Mouse (Mus musculus) forebrain, embryonic 12.5 days (tissue): ENCODE data around the gene Sgcg. TPM values are rescaled to one million over a fixed set of nuclear protein-coding genes. Genes with fewer than 3 reads are reported as not detected.

Source experiments
- ATAC-seq: fragments of 200-750 bp; cut with Nextera tagmentation; 2 replicates; pipeline ENCODE4 v1.8.0; 2017; ENCODE audit warnings: moderate TSS enrichment; ENCODE audit not compliant: low FRiP score
- H3K27ac ChIP-seq: fragments of 300-500 bp; sonication (generic); 2 replicates; pipeline ENCODE4 v1.5.1; 2016; ENCODE audit warnings: mild to moderate bottlenecking
- H3K27me3 ChIP-seq: fragments of 300-500 bp; sonication (generic); 2 replicates; pipeline ENCODE4 v1.6.1; 2016; ENCODE audit warnings: mild to moderate bottlenecking
- H3K36me3 ChIP-seq: fragments of 300-500 bp; sonication (generic); replicated peaks from 2 replicates; pipeline ENCODE4 v1.6.1; 2016; ENCODE audit warnings: mild to moderate bottlenecking
- H3K4me1 ChIP-seq: fragments of 300-500 bp; sonication (generic); 2 replicates; pipeline ENCODE4 v1.6.1; 2016
- H3K4me2 ChIP-seq: fragments of 300-500 bp; sonication (generic); 2 replicates; pipeline ENCODE4 v1.6.1; 2016; ENCODE audit warnings: mild to moderate bottlenecking, moderate library complexity
- H3K4me3 ChIP-seq: fragments of 300-500 bp; sonication (generic); replicated peaks from 2 replicates; pipeline ENCODE4 v1.5.1; 2016; ENCODE audit warnings: mild to moderate bottlenecking
- H3K9ac ChIP-seq: fragments of 300-500 bp; sonication (generic); 2 replicates; pipeline ENCODE4 v1.6.1; 2016; ENCODE audit warnings: mild to moderate bottlenecking
- H3K9me3 ChIP-seq: fragments of 300-500 bp; sonication (generic); 2 replicates; pipeline ENCODE4 v1.6.1; 2016
- WGBS: fragments of 180-500 bp; shearing (Covaris S2); methylation state at CpG from one replicate; pipeline ENCODE4 v1.1.7; 2016; 5-methylcytosine and 5-hydroxymethylcytosine counted together
- polyA plus RNA-seq: library from polyadenylated mRNA; unstranded; fragments of >200 nt; fragmentation: Nextera tagmentation; extraction: Ambion mirVana; gene quantifications from 2 replicates; pipeline ENCODE4 v1.2.1, GENCODE M21; 2016

Sgcg gene
- polyA plus RNA-seq, 1 experiment from 2014 or later = 0.19 TPM

DNA sequence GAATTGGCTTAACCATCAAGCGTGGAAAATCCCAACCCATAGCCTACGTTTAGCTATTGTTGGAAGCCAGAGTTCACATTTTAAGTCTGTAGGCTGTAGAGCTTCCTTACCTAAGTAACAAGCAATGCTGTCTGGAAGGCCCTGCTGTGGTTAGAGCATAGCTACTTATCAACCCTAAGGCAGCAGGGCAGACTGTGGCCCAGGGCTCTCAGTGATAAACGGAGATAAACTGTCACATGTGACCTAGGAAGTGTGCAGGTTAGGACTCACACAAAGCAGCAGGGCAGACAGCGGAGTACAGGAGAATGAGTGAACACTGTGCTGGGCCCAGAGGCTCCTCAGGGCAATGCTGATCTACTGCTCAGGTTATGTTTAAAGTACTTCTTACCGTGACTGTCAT, 28.5 kb downstream of the Sgcg start:
- H3K4me1 ChIP-seq = no peaks in the 10 kb centered on the region
- WGBS = 87% methylated on average over 5 of the region's 5 CpGs

DNA sequence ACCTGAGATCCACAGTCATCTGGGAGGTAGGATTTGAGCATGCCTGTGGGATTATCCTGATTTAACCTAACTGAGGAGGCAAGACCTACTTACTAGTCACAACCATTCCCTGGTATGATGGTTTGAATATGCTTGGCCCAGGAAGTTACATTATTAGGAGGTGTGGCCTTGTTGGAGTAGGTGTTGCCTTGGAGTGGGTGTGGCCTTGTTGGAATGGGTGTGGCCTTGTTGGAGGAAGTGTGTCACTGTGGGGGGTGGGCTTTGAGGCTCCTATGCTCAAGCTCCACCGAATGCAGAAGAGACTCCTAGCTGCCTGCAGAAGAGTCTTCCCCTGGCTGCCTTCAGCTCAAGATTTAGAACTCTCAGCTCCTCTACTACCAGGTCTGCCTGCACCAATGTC, 32.1 kb downstream of the Sgcg start:
- no peak for ATAC-seq
- Histone ChIP-seq H3K27me3 (no peaks in the 10 kb centered on the region), H3K27ac (no peak overlapping the region), H3K4me2 (no peak overlapping the region), H3K4me1 (peaks cover 3% of the 10 kb centered on the region; the same call in 1 of the 2 replicates), H3K36me3 (no peaks in the 10 kb centered on the region), H3K4me3 (no peak overlapping the region), H3K9ac (no peak overlapping the region), H3K9me3 (no peaks in the 10 kb centered on the region)
- WGBS = 73% methylated on average over 1 of the region's 1 CpGs

More for the DNA sequence above, 28.5 kb downstream of the Sgcg start:
- H3K4me2 ChIP-seq = no peak overlapping the region
- H3K9ac ChIP-seq = no peak overlapping the region
- no peaks in the 10 kb centered on the region for H3K36me3 ChIP-seq
- no peak overlapping the region for H3K27ac ChIP-seq
- H3K27me3 ChIP-seq = no peaks in the 10 kb centered on the region
- no peaks in the 10 kb centered on the region for H3K9me3 ChIP-seq
- no peak for ATAC-seq
- H3K4me3 ChIP-seq = no peak overlapping the region

DNA sequence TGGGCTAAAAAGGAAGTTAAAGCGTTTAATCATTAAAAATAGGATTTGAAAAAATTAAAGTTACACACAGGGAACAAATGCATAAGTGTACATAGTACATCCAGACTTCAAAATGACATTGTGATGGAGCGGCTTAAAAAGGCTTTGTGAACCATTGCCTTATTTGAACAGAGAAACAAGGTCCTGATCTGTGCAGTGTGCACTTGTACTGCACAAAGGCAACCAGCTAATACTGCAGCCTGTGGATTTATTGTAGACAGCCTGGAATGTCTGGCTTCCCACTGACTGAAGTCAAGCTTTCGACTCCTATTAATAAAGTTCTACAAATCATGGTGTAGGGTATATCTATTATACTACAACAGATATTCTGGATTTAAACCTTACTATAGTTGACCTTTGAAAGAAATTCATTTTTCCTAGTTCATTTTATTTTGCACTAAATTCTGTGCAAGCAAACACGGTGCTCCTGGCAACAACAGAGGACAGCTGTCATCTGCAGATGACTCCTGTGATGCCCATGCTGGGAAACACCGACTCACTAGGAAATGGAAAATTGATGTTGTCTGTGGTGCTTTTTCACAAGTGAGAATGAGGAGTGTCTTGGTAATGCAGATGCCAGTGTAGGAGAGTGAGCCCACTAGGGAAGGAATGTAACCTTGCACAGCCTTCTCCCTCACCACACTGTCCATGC, 33.8 kb downstream of the Sgcg start:
- no peak overlapping the region for H3K4me2 ChIP-seq
- no peaks in the 10 kb centered on the region for H3K9me3 ChIP-seq
- peaks cover 3% of the 10 kb centered on the region; the same call in 1 of the 2 replicates for H3K4me1 ChIP-seq
- no peak overlapping the region for H3K4me3 ChIP-seq
- H3K27ac ChIP-seq = no peak overlapping the region
- H3K9ac ChIP-seq = no peak overlapping the region
- no peaks in the 10 kb centered on the region for H3K27me3 ChIP-seq
- no peak for ATAC-seq
- no peaks in the 10 kb centered on the region for H3K36me3 ChIP-seq
- 82% methylated on average over 5 of the region's 5 CpGs for WGBS

DNA sequence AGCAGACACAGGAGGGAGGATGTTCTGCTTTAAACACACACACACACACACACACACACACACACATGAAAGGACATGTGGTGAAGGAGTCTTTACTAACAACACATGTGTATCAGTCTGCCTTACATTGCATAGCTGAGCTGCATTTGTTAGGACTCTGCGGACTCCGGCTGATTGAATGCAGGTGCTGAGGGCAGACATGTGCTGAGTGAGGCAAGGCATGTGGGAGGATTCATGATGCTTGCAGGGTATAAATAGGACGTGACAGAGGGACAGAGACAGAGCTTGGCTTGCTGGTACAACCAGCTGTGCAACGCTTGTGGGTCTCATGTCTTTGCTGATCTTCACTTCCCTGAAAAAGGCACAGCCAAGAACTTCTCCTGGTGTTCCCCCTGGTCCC, 34.5 kb downstream of the Sgcg start:
- H3K27me3 ChIP-seq = no peaks in the 10 kb centered on the region
- no peak overlapping the region for H3K9ac ChIP-seq
- no peak overlapping the region for H3K4me2 ChIP-seq
- no peaks in the 10 kb centered on the region for H3K9me3 ChIP-seq
- peaks cover 3% of the 10 kb centered on the region; the same call in 1 of the 2 replicates for H3K4me1 ChIP-seq
- ATAC-seq = no peak
- no peak overlapping the region for H3K4me3 ChIP-seq
- no peaks in the 10 kb centered on the region for H3K36me3 ChIP-seq
- WGBS = 75% methylated on average over 4 of the region's 4 CpGs
- H3K27ac ChIP-seq = no peak overlapping the region

GRCm38 (mm10) chr14:61222506-61222905, 35.8 kb downstream of the Sgcg start:
- Histone ChIP-seq H3K4me1 (peaks cover 3% of the 10 kb centered on the region; the same call in 1 of the 2 replicates), H3K36me3 (no peaks in the 10 kb centered on the region), H3K9ac (no peak overlapping the region), H3K27me3 (no peaks in the 10 kb centered on the region), H3K9me3 (no peaks in the 10 kb centered on the region), H3K4me2 (no peak overlapping the region), H3K4me3 (no peak overlapping the region), H3K27ac (no peak overlapping the region)
- WGBS = 58% methylated on average over 6 of the region's 6 CpGs
- no peak; the same call in 1 of the 2 replicates for ATAC-seq

DNA sequence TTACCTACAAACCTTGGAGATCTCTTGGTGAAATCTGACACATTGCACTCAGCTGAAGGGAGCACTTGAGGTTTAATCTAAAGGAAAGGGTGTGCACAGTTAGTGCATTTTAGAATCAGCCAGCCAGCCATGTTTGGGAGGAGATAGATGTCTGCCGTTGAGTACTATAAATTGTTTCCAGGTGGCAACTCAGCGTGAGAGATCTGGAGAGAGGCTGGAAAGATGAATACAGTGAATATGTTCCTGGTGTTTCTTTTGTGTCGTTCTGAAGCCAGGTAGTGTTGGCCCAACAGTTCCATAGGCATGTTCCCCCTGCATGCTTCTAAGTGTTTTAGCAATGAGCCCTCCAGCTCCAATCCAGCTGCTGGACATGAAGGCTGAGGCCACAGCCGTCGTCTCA, 37.1 kb downstream of the Sgcg start:
- H3K27ac ChIP-seq = no peak overlapping the region
- 87% methylated on average over 5 of the region's 5 CpGs for WGBS
- no peaks in the 10 kb centered on the region for H3K36me3 ChIP-seq
- no peak overlapping the region for H3K4me3 ChIP-seq
- no peak overlapping the region for H3K9ac ChIP-seq
- peaks cover 3% of the 10 kb centered on the region; the same call in 1 of the 2 replicates for H3K4me1 ChIP-seq
- no peaks in the 10 kb centered on the region for H3K9me3 ChIP-seq
- no peak for ATAC-seq
- no peak overlapping the region for H3K4me2 ChIP-seq
- no peaks in the 10 kb centered on the region for H3K27me3 ChIP-seq

- H3K4me2 ChIP-seq = no peak overlapping the region
- no peak overlapping the region for H3K9ac ChIP-seq
- H3K4me1 ChIP-seq = no peaks in the 10 kb centered on the region
- peaks cover 62% of the 10 kb centered on the region for H3K36me3 ChIP-seq
- 94% methylated on average over 6 of the region's 6 CpGs for WGBS
- ATAC-seq = no peak
- H3K9me3 ChIP-seq = no peaks in the 10 kb centered on the region
- no peak overlapping the region for H3K4me3 ChIP-seq
- H3K27me3 ChIP-seq = no peaks in the 10 kb centered on the region
- H3K27ac ChIP-seq = no peak overlapping the region
Observed at GRCm38 (mm10) chr14:61211754-61212153, 46.5 kb downstream of the Sgcg start.

- Histone ChIP-seq H3K9me3 (no peaks in the 10 kb centered on the region), H3K36me3 (peaks cover 79% of the 10 kb centered on the region), H3K27ac (no peak overlapping the region), H3K9ac (no peak overlapping the region), H3K4me2 (no peak overlapping the region), H3K27me3 (no peaks in the 10 kb centered on the region), H3K4me1 (no peaks in the 10 kb centered on the region), H3K4me3 (no peak overlapping the region)
- no peak for ATAC-seq
- WGBS = 96% methylated on average over 5 of the region's 5 CpGs
Observed at GRCm38 (mm10) chr14:61210111-61210510, 48.2 kb downstream of the Sgcg start.

DNA sequence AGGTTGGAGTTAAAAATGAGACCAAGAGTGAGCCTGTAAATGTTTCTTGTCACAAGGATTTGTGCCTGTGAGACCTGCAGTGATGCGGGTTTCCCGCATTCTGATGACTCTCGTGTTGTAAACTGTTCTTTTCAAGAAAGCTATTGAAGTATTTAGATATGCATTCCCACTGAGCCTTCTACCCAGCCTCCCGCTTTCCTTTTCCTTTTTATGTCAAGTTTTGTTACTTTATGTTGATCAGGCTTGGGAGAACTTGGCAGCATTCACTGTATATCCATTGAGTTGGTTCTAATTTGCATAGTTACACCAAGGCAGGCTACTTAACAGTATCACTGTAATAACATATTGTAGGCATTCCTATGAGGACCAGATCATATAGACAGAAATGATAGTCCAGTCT, 63.9 kb downstream of the Sgcg start:
- Histone ChIP-seq H3K4me2 (no peak overlapping the region), H3K27ac (no peak overlapping the region), H3K27me3 (no peaks in the 10 kb centered on the region), H3K9ac (no peak overlapping the region), H3K4me3 (no peak overlapping the region), H3K9me3 (no peaks in the 10 kb centered on the region), H3K4me1 (peaks cover 7% of the 10 kb centered on the region), H3K36me3 (peaks cover 55% of the 10 kb centered on the region)
- no peak for ATAC-seq
- WGBS = 59% methylated on average over 4 of the region's 4 CpGs

GRCm38 (mm10) chr14:61192326-61192725, 66.0 kb downstream of the Sgcg start:
- no peaks in the 10 kb centered on the region for H3K27me3 ChIP-seq
- 83% methylated on average over 10 of the region's 10 CpGs for WGBS
- H3K4me3 ChIP-seq = no peak overlapping the region
- H3K4me1 ChIP-seq = peaks cover 7% of the 10 kb centered on the region
- no peak overlapping the region for H3K9ac ChIP-seq
- no peak for ATAC-seq
- H3K36me3 ChIP-seq = peaks cover 50% of the 10 kb centered on the region
- no peak overlapping the region for H3K27ac ChIP-seq
- H3K9me3 ChIP-seq = no peaks in the 10 kb centered on the region
- no peak overlapping the region for H3K4me2 ChIP-seq

- 94% methylated on average over 7 of the region's 7 CpGs for WGBS
- H3K9ac ChIP-seq = no peak overlapping the region
- no peak overlapping the region for H3K27ac ChIP-seq
- H3K9me3 ChIP-seq = no peaks in the 10 kb centered on the region
- H3K36me3 ChIP-seq = peaks cover 48% of the 10 kb centered on the region
- H3K4me2 ChIP-seq = no peak overlapping the region
- H3K27me3 ChIP-seq = no peaks in the 10 kb centered on the region
- no peak for ATAC-seq
- H3K4me3 ChIP-seq = no peak overlapping the region
- H3K4me1 ChIP-seq = peaks cover 7% of the 10 kb centered on the region
Observed at GRCm38 (mm10) chr14:61191904-61192303, 66.4 kb downstream of the Sgcg start.

GRCm38 (mm10) chr14:61173229-61173628, 85.1 kb downstream of the Sgcg start:
- Histone ChIP-seq H3K9me3 (no peaks in the 10 kb centered on the region), H3K4me3 (peak overlapping the region; percentile 82), H3K27me3 (peaks cover 9% of the 10 kb centered on the region; the same call in 1 of the 2 replicates), H3K4me1 (peaks cover 18% of the 10 kb centered on the region), H3K4me2 (peak overlapping the region; percentile 59), H3K27ac (peak overlapping the region; percentile 94), H3K36me3 (no peaks in the 10 kb centered on the region), H3K9ac (peak overlapping the region; percentile 77)
- ATAC-seq = peak; percentile 55
- WGBS = under 1% methylated on average over 36 of the region's 37 CpGs

GRCm38 (mm10) chr14:61172548-61173158, 85.6 kb downstream of the Sgcg start:
- peaks cover 18% of the 10 kb centered on the region for H3K4me1 ChIP-seq
- peak overlapping the region; percentile 82 for H3K4me3 ChIP-seq
- no peaks in the 10 kb centered on the region for H3K9me3 ChIP-seq
- H3K27ac ChIP-seq = peak overlapping the region; percentile 94
- H3K27me3 ChIP-seq = peaks cover 11% of the 10 kb centered on the region; the same call in 1 of the 2 replicates
- WGBS = under 1% methylated on average over 52 of the region's 52 CpGs
- H3K36me3 ChIP-seq = no peaks in the 10 kb centered on the region
- peak overlapping the region; percentile 59 for H3K4me2 ChIP-seq
- peak overlapping the region; percentile 77 for H3K9ac ChIP-seq
- ATAC-seq = peak; percentile 98
